Mouse (Mus musculus) granulocyte monocyte progenitor cell, adult 5-6 weeks (primary cell): Measurements from ENCODE around the gene Rimkla. TPM values are rescaled to one million over a fixed set of nuclear protein-coding genes. Genes with fewer than 3 reads are reported as not detected.

Experiments used
- ATAC-seq: replicated peaks from 2 replicates; pipeline ENCODE4 v1.8.0; 2016; ENCODE audit warnings: mild to moderate bottlenecking, moderate TSS enrichment, inconsistent platforms; ENCODE audit not compliant: poor library complexity, severe bottlenecking
- total RNA-seq, 2 experiments: library from RNA; stranded (forward) in 1 of 2; stranded (reverse) in 1 of 2; fragments of 200-712, 200-1000 nt in 1 of 2; fragments of >200 nt in 1 of 2; fragmentation: Nextera tagmentation in 1 of 2; gene quantifications; 2 replicates each; pipeline ENCODE4 v1.2.3; 2014 to 2017

The Rimkla gene
- total RNA-seq, 2 experiments from 2014 or later, result 0.10 TPM; not detected in 1

GRCm38 (mm10) chr4:119473150-119473549 is 19.3 kb downstream of the Rimkla start:
- ATAC-seq, result no peak

DNA sequence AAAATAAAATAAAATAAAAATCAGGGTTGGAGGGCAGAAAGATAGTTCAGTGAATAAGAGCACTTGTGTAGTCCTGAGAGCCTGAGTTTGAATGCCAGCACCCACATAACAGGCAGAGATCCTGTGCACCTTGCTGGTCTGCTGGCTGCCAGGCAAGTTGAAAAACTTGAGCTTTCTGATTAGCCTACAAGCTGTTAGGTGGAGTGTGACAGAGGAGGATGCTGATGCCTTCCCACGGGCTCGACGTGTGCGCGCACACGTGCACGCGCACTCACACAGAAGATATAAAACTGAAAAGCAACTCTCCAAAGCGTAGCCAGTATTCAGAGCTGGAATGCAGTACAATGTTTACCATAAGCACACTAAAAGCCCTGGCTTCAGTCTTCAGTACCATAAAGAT is 19.9 kb downstream of the Rimkla start:
- ATAC-seq, result no peak

- ATAC-seq, result peak; percentile 49
Measured at GRCm38 (mm10) chr4:119467720-119468380, 24.6 kb downstream of the Rimkla start.

GRCm38 (mm10) chr4:119465841-119466240 is 26.6 kb downstream of the Rimkla start:
- ATAC-seq, result no peak

DNA sequence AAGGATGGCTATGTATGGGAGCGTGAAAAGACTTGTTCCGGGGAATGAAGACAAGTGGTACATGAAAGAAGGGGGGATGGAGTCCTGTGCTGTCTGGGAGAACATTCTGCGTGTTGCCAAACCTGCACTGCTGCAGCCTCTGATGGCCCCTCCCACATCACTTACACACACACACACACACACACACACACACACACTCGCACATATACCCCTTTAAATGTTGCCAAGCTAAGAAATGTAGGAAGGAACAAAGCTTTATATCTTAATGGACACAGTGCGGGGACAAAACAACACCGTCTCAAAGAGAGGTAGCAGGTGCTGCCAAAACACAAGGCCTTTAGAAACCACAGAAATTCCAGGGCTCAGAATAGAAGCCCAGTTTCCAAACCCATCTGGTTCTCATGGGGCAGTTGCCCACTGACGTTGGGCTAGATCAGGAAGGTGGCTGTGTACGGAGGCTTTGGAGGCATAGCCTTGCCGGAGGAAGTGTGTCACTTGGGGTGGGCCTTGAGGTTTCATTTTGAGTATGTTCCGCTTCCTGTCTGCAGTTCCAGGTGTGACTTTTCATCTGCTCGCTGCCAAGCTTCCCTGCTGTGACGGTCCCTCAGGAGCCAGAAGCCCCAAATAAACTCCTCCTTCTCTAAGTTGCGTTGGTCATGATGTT is 28.5 kb downstream of the Rimkla start:
- peak; percentile 76 for ATAC-seq

GRCm38 (mm10) chr4:119462858-119463755 is 29.3 kb downstream of the Rimkla start:
- 0 out of 2 replicates have a peak, but pooled peaks have one; percentile 12 for ATAC-seq

DNA sequence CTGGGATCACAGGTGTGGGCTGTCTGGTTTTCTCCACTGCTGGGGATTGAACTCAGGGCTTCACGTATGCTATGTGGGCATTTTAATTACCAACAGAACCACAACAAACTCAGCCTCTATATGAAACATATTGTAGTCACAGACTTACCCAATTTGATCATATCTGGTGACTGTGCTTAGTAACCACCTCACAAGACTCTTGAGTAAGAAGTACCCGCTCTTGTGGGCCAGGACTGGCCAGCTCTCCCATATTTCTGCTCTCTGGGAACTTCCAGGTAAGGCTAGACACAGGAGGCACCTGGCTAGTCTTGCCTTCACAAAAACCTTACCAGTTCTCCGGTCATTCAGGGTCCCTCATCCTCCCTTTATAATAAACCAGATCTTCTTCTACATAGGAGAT is 30.0 kb downstream of the Rimkla start:
- ATAC-seq, result no peak

DNA sequence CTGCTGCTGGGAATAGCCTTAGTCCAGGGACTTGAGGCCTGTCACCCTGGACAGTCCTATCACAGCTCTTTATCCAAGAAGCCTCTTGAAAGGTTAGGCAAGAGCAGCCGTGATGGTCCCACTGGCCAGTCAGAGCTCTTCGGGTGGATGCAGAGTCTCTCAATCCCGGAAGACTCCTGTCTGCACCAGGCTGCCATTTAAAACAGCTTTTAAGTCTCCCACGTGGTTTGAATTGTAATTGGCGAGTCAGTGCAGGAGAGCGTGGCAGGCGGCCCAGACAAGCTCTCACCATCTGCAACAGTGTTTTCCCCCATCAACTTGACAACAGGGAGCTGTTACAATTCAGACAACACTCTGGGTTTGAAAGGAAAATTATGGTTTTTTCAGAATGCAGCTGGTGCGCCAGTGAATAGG is 31.7 kb downstream of the Rimkla start:
- ATAC-seq, result no peak

DNA sequence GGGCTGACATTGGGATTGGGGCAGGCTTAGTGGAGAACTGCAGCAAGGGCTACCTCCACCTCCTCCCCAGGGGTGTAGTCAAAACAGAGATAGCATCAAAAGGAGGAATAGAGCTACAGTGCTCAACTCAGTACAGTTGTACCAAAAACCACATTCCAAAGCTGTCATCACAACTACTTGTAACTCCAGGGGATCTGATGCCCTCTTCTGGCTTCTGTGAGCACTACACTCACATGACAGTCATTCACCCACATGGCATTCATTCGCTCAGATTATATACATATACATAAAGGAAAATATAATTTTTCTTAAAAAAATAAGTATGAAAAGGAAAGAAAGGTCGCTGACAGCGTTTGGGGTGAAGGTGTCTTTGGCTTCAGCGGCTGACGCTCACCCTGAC is 32.1 kb downstream of the Rimkla start:
- 0 out of 2 replicates have a peak, but pooled peaks have one; percentile 22 for ATAC-seq

DNA sequence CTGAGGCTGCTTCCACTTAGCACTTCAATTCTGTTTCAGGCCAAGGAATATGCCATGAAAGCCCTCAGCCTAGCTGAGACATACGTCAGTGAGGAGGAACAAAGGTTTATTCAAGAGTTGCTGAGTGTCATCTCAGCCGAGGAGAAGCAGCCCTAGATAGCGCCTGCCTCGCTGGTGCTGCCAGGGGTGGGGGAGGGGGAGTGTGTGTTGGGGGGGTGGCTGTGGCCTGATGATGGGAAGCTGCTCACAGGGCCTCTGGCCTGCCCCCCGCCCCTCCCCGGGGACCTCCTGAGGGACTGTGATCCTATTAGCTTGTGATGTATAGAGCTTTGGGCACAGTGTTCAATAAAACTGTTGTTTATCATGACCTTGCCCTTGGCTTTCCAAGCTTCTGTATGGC is 38.9 kb downstream of the Rimkla start:
- ATAC-seq, result no peak

- no peak for ATAC-seq
Measured at GRCm38 (mm10) chr4:119453128-119453527, 39.3 kb downstream of the Rimkla start.

DNA sequence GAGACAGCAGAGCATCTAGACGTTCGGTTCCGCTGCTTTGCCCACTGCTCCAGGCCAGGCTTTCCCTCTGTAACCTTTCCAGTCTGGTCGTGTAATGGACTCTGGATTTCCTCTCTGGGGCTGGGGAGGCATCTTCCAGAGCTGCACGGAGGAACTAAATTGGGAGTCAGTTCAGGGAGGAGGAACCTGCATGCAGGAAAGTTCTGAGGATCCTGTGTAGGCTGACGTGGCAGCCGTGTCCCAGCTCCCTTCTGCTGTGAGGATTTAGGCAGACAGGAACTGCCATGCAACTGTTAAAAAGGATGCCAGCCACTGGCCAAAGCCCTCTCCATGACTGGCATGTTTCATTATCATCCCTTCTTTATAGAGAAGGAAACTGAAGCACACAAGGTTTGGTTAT is 42.0 kb downstream of the Rimkla start:
- ATAC-seq, result no peak

DNA sequence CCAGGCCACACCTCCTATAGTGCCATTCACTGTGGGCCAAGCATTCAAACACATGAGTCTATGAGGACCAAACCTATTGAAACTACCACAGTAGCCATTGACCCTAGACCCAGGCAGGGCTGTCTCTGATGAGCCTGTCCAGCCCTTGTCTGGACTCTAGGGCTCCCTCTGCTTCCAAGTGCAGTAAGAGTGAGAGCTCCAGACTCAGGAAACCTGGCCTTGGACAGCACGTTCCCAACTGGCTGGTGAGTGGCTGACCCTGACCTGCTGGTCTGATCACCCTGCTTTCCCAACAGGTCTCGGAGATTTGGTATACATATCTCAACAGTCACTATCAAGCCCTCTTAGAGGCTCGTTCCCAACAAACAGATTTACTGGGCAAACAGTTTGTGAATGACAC is 44.6 kb downstream of the Rimkla start:
- no peak for ATAC-seq

- ATAC-seq, result no peak
Measured at GRCm38 (mm10) chr4:119447261-119447660, 45.2 kb downstream of the Rimkla start.

DNA sequence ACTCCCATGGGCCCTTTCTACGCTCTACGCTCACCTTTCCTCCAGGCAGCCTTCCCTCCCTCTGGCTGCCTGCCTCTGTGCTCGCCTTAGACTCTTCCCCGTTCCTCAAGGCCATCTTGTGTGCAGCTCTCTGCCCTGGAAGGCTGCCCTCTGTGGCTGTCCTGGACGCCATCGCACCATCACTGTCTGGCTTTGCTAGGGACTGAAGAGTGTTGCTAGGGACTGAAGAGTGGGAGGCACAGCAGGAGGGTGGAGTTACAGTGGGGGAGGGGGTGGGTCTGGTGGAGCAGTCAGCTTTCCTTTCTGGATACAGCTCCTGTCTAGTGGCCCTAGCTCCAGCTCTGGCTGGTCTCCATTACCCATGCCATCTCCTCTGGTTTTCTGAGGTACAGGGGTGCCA is 49.9 kb downstream of the Rimkla start:
- ATAC-seq, result no peak

DNA sequence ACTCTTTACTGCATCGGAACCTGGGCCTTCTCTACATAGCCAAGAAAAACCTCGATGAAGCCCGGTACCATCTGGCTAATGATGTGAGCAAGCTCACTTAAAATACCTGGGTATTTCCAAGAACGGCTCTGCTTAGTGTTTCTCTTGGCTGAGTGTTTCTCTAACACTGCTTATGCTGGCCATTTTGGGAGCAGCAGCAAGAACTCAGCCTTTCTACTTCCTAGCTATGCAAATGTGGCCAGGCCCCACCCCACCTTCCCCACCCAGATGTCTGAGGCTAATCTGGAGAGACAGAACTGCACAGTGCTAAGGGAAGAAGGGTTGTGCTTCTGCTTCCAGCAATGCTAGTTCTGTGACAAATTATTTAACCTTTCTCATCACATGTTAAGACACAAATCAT is 50.6 kb downstream of the Rimkla start:
- ATAC-seq, result no peak

- ATAC-seq, result no peak
Measured at GRCm38 (mm10) chr4:119437936-119438335, 54.5 kb downstream of the Rimkla start.

DNA sequence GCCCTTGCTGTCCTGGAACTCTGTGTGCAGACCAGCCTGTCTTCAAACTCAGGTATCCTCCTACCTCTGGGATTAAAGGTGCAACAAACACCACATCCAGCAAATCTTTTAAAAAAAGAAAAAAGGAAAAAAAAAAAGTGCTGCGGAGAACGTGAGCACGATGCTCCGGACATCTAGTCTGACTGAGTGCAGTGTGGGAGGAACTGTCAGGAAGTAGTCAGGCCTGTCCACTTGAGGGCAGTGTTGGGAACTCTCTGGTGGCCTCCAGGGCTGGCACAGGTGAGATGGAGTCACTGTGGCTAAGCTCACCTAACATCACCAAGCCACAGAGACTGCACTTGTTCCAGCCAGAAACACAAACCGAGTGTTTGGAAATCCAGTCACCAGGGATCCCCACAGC is 61.8 kb downstream of the Rimkla start:
- ATAC-seq, result peak; percentile 84

DNA sequence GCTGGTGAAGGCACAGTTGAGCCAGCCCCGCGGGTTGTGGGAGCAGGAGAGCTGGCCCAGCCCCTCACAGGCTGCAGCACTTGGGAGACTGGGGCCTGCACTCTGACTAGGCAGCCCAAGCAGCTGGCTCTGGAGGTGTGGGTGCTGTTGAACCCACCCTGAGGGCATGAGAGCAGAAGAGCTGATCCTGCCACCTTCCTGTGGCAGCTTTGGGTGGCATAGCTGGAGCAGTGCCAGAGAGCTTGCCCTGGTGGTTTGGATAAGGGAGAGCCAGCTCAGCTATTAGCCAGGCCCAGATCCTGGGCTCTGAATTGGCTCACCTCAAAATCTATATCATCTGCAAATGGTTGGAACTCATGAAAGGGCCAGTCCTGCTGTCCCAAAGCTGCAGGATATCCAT is 64.7 kb downstream of the Rimkla start:
- ATAC-seq, result no peak

DNA sequence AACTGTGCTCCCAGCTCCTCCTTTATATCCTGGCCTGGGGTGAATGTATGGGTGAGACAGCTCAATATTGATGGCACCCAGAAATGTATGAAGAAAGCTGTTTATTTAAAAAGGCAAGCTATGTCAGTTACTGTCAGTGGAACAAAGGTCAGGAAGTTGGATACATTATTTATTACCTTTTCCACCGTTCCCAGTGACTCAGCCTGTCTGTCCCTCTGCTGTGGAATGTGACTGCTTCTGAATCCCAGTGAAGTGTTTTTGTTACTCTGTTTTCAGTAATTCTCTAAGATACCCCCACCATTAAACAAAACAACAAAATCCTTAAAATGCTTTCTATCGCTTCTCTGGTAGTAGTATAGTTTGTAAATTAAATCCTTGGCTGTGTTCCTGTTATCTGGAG is 66.8 kb downstream of the Rimkla start:
- ATAC-seq, result no peak

GRCm38 (mm10) chr4:119425077-119425476 is 67.4 kb downstream of the Rimkla start:
- no peak for ATAC-seq
